13 mouse cellular contexts compared by ENCODE assay signal in the genomic region with DNA sequence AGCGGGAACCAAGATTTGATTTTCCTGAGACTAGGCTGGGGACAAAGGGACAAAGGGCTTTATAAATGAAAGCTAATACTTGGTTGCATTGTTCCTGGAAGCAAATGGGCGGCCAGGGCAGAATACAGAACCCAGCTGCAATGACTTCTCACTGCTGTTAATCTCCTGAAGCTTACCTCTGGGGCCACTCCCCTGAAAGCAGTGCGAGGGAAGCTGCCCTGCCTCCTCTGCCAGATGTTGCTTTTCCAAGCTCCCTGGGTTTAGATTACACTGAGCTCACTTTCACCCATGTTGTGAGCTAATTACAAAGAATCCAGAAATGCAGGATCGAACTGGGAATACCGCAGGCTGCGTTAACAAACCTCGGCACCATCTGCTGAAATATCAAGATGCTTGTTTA.
DNase-seq lines count a peak whose midpoint lies in the region; ATAC-seq lines count a peak whose summit lies in the region.
"Had no signal": no experiment of that assay in that cellular context is flagged by ENCODE, and none has a peak within 500 bp of the region (broad histone marks: within the 10 kb centered on the region; RNA-seq: fewer than 3 reads in every experiment).

No protein-coding gene starts in this region.

- WGBS in forebrain, embryonic 11.5 days, result 6% methylated on average over 7 of the region's 7 CpGs
- 9% methylated on average over 7 of the region's 7 CpGs for WGBS in forebrain, embryonic 16.5 days
- WGBS in forebrain, embryonic 15.5 days, result 10% methylated on average over 7 of the region's 7 CpGs
- WGBS in neural tube, embryonic 15.5 days, result 28% methylated on average over 7 of the region's 7 CpGs

- peak; percentile 48; the same call in 1 of the 2 replicates for ATAC-seq in forebrain, embryonic 11.5 days (replicated peaks; ENCODE audit: low FRiP score)
- ATAC-seq in forebrain, embryonic 16.5 days, result no peak
- peak; percentile 27; the same call in 1 of the 2 replicates for ATAC-seq in forebrain, embryonic 15.5 days (replicated peaks)
- ATAC-seq in neural tube, embryonic 15.5 days (ENCODE audit: low FRiP score), result peak; percentile 58
- ATAC-seq in erythroid progenitor cell, adult 5-6 weeks (replicated peaks; ENCODE audit: low FRiP score, poor library complexity, severe bottlenecking), result no peak
- ATAC-seq: liver, embryonic 12.5 days had no signal

- no peaks in the 10 kb centered on the region for H3K9me3 ChIP-seq in forebrain, embryonic 11.5 days (ENCODE audit: control insufficient read depth, low read length)
- no peaks in the 10 kb centered on the region for H3K9me3 ChIP-seq in forebrain, embryonic 16.5 days (ENCODE audit: control insufficient read depth, low read length)
- no peaks in the 10 kb centered on the region for H3K9me3 ChIP-seq in forebrain, embryonic 15.5 days
- no peaks in the 10 kb centered on the region for H3K9me3 ChIP-seq in neural tube, embryonic 15.5 days (replicated peaks)
- H3K9me3 ChIP-seq: liver, embryonic 12.5 days; neural tube, embryonic 12.5 days had no signal

- no peaks in the 10 kb centered on the region for H3K36me3 ChIP-seq in forebrain, embryonic 11.5 days (ENCODE audit: control insufficient read depth, insufficient read depth, low read length)
- no peaks in the 10 kb centered on the region for H3K36me3 ChIP-seq in forebrain, embryonic 16.5 days (ENCODE audit: control insufficient read depth, insufficient read depth)
- no peaks in the 10 kb centered on the region for H3K36me3 ChIP-seq in forebrain, embryonic 15.5 days
- H3K36me3 ChIP-seq in neural tube, embryonic 15.5 days, result no peaks in the 10 kb centered on the region
- H3K36me3 ChIP-seq: liver, embryonic 12.5 days; neural tube, embryonic 12.5 days had no signal

- no peaks in the 10 kb centered on the region for H3K4me1 ChIP-seq in forebrain, embryonic 11.5 days (replicated peaks; ENCODE audit: control insufficient read depth, insufficient read depth, low read length)
- peaks cover 10% of the 10 kb centered on the region for H3K4me1 ChIP-seq in forebrain, embryonic 16.5 days (replicated peaks; ENCODE audit: control insufficient read depth, insufficient read depth, low read length)
- peaks cover 12% of the 10 kb centered on the region for H3K4me1 ChIP-seq in forebrain, embryonic 15.5 days
- H3K4me1 ChIP-seq in neural tube, embryonic 15.5 days, result peaks cover 11% of the 10 kb centered on the region
- H3K4me1 ChIP-seq: liver, embryonic 12.5 days had no signal

- H3K27ac ChIP-seq in forebrain, embryonic 11.5 days (ENCODE audit: low read depth, low read length), result 0 out of 2 replicates have a peak overlapping the region, but pooled peaks have one; percentile 13
- no peak overlapping the region for H3K27ac ChIP-seq in forebrain, embryonic 16.5 days (ENCODE audit: low read length)
- peak overlapping the region; percentile 21; the same call in 1 of the 2 replicates for H3K27ac ChIP-seq in forebrain, embryonic 15.5 days (replicated peaks)
- peak overlapping the region; percentile 33; the same call in 1 of the 2 replicates for H3K27ac ChIP-seq in neural tube, embryonic 15.5 days (replicated peaks)
- H3K27ac ChIP-seq: liver, embryonic 12.5 days; neural tube, embryonic 12.5 days had no signal

- H3K9ac ChIP-seq in forebrain, embryonic 11.5 days (ENCODE audit: low read length), result no peak overlapping the region
- H3K9ac ChIP-seq in forebrain, embryonic 16.5 days (replicated peaks; ENCODE audit: low read depth, low read length), result no peak overlapping the region
- H3K9ac ChIP-seq in forebrain, embryonic 15.5 days (replicated peaks), result no peak overlapping the region
- H3K9ac ChIP-seq in neural tube, embryonic 15.5 days (replicated peaks), result no peak overlapping the region
- H3K9ac ChIP-seq: liver, embryonic 12.5 days; neural tube, embryonic 12.5 days had no signal

- DNase-seq in forebrain, embryonic 11.5 days (ENCODE audit: low spot score), result peak; percentile 55
- DNase-seq in mesoderm, embryonic 11.5 days (ENCODE audit: low read depth, low spot score), result peak; percentile 23
- no peak for DNase-seq in gastrocnemius, postnatal 36 days
- no peak for DNase-seq in layer of hippocampus, adult 11-12 months (ENCODE audit: low spot score)
- DNase-seq: kidney, adult 8-10 months; lung, postnatal 36 days; right cerebral cortex, postnatal 4 days had no signal

- no peak overlapping the region for H3K4me3 ChIP-seq in forebrain, embryonic 11.5 days (ENCODE audit: low read depth, low read length)
- no peak overlapping the region for H3K4me3 ChIP-seq in forebrain, embryonic 16.5 days (replicated peaks; ENCODE audit: low read length)
- no peak overlapping the region for H3K4me3 ChIP-seq in forebrain, embryonic 15.5 days
- H3K4me3 ChIP-seq in neural tube, embryonic 15.5 days (replicated peaks), result no peak overlapping the region
- H3K4me3 ChIP-seq: liver, embryonic 12.5 days; neural tube, embryonic 12.5 days had no signal

- intact Hi-C loops in gastrocnemius, postnatal 36 days (cut with DNase I), result no loop called here

- no peak overlapping the region for H3K4me2 ChIP-seq in forebrain, embryonic 11.5 days (ENCODE audit: low read depth, low read length, severe bottlenecking)
- no peak overlapping the region for H3K4me2 ChIP-seq in forebrain, embryonic 16.5 days (ENCODE audit: low read length)
- no peak overlapping the region for H3K4me2 ChIP-seq in forebrain, embryonic 15.5 days (replicated peaks)
- H3K4me2 ChIP-seq in neural tube, embryonic 15.5 days, result no peak overlapping the region
- H3K4me2 ChIP-seq: liver, embryonic 12.5 days; neural tube, embryonic 12.5 days had no signal

- no peaks in the 10 kb centered on the region for H3K27me3 ChIP-seq in forebrain, embryonic 11.5 days (ENCODE audit: control insufficient read depth, insufficient read depth, low read length)
- H3K27me3 ChIP-seq in forebrain, embryonic 16.5 days (replicated peaks; ENCODE audit: control insufficient read depth, insufficient read depth, low read length), result no peaks in the 10 kb centered on the region
- H3K27me3 ChIP-seq in forebrain, embryonic 15.5 days, result no peaks in the 10 kb centered on the region
- H3K27me3 ChIP-seq in neural tube, embryonic 15.5 days (replicated peaks), result no peaks in the 10 kb centered on the region
- H3K27me3 ChIP-seq: liver, embryonic 12.5 days; neural tube, embryonic 12.5 days had no signal

Comparison
In these comparisons a context has a peak if more than half of its experiments do, and no peak if none do; other contexts are left out.
1. ATAC-seq: peak in forebrain, embryonic 11.5 days (single experiment), forebrain, embryonic 15.5 days (single experiment) and neural tube, embryonic 15.5 days (single experiment); none in forebrain, embryonic 16.5 days (single experiment) and erythroid progenitor cell, adult 5-6 weeks (single experiment).
2. DNase-seq: peak in forebrain, embryonic 11.5 days (single experiment) and mesoderm, embryonic 11.5 days (single experiment); none in gastrocnemius, postnatal 36 days (0 of 2) and layer of hippocampus, adult 11-12 months (single experiment).